Mouse (Mus musculus) CH12.LX (cell line): ENCODE results near the gene Fxr2.

Experiments used
- CTCF ChIP-seq, 2 experiments: IDR thresholded peaks in 1 of 2; conservative IDR thresholded peaks in 1 of 2; 2 replicates each; pipeline ENCODE4 v1.5.1; 2011 to 2012; ENCODE audit warnings: low read depth in 2 of 2, low read length in 2 of 2, improper control_type of control experiment in 1 of 2, inconsistent platforms in 1 of 2, mild to moderate bottlenecking in 1 of 2, moderate library complexity in 1 of 2
- GABPA ChIP-seq: IDR thresholded peaks from 2 replicates; pipeline ENCODE4 v1.6.1; 2012; ENCODE audit warnings: low read depth, low read length, improper control_type of control experiment, inconsistent platforms; ENCODE audit not compliant: insufficient replicate concordance
- MAZ ChIP-seq: IDR thresholded peaks from 2 replicates; pipeline ENCODE4 v1.6.1; 2012; ENCODE audit warnings: low read depth, mild to moderate bottlenecking, inconsistent platforms, low read length, improper control_type of control experiment, moderate library complexity
- NELFE ChIP-seq: IDR thresholded peaks from 2 replicates; pipeline ENCODE4 v1.6.1; 2011; ENCODE audit warnings: low read depth, low read length, improper control_type of control experiment
- NRF1 ChIP-seq: IDR thresholded peaks from 2 replicates; pipeline ENCODE4 v1.6.1; 2014; ENCODE audit warnings: low read depth, mild to moderate bottlenecking, inconsistent platforms, low read length, improper control_type of control experiment, moderate library complexity
- POLR2A ChIP-seq: IDR thresholded peaks from 2 replicates; pipeline ENCODE4 v1.6.1; 2011; ENCODE audit warnings: low read depth, mild to moderate bottlenecking, improper control_type of control experiment, low read length
- UBTF ChIP-seq: IDR thresholded peaks from 2 replicates; pipeline ENCODE4 v1.6.1; 2012; ENCODE audit warnings: low read depth, mild to moderate bottlenecking, inconsistent platforms, low read length, improper control_type of control experiment, moderate library complexity

DNA sequence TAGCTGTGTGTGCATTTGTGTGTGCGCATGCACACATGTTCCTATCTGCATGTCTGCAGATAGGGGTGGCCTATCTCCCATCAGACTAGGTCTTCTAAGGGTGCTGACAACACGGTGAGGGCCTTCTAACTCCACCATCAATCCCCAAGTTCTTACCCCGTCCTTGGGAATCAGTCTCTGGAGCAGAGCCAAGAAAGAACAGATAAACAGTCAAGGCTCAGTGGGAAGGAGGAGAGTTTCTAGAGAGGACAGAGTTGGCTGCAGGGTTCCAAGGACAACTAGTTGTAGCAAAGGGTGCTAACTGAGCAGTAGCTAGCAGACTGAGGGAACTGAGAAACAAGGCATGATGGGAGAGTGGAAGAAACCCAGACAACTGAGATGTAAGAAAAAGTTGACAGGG lies 31.0 kb upstream of the Fxr2 start:
- no peak for TF ChIP-seq MAZ
- no peak for TF ChIP-seq UBTF
- no peak for TF ChIP-seq CTCF (conservative IDR thresholded peaks at IDR 0.05 in 1 of 2, IDR thresholded peaks at IDR 0.05 in 1 of 2; ENCODE audit: low read depth in 2 of 2, low read length in 2 of 2)
- TF ChIP-seq NRF1: no peak
- no peak for TF ChIP-seq POLR2A
- no peak for TF ChIP-seq GABPA
- TF ChIP-seq NELFE: no peak
